Mouse (Mus musculus): ENCODE results near the gene Cep72. TPM values are rescaled to one million over a fixed set of nuclear protein-coding genes. Genes with fewer than 3 reads are reported as not detected.
"Not testable (repeated sequence)": the region's sequence is repeated elsewhere in the genome, so short reads cannot be mapped to it uniquely, and the experiment has no call there.

Cep72 gene
- 8.9 and 11.8 TPM in 2 replicates for total RNA-seq (2017)

GRCm38 (mm10) chr13:74061613-74062377, at the start of gene Cep72:
Gene Cep72 (minus strand): TSS chr13:74062299.
- peak; percentile 90 to 93 for ATAC-seq (replicated peaks in 1 of 2; ENCODE audit: insufficient read depth in 1 of 2, low FRiP score in 2 of 2, low TSS enrichment in 1 of 2, low read depth in 1 of 2, poor library complexity in 2 of 2, severe bottlenecking in 2 of 2)

DNA sequence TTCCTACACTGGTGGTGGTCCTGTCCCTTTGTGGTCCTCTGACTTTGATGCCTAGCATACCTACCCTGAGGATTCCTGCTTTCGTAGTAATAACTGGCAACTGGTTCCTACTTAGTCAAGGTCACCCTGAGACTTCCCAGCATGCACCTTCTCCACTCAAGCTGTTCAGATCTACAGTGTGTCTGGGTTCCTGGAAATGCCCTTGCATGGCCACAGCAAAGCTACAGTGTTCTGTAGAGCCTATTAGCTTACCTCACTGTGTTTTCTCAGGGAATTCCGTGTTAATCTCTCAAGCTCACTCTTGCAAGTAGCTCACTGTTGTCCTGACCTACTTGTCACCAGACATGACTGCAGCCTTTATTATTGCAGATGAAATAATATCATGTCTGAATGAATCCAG, 45.3 kb upstream of the Cep72 start:
- ATAC-seq (replicated peaks in 1 of 2; ENCODE audit: insufficient read depth in 1 of 2, low FRiP score in 2 of 2, low TSS enrichment in 1 of 2, low read depth in 1 of 2, poor library complexity in 2 of 2, severe bottlenecking in 2 of 2) = no peak

- ATAC-seq (replicated peaks in 1 of 2; ENCODE audit: insufficient read depth in 1 of 2, low FRiP score in 2 of 2, low TSS enrichment in 1 of 2, low read depth in 1 of 2, poor library complexity in 2 of 2, severe bottlenecking in 2 of 2) = no peak
Observed at GRCm38 (mm10) chr13:74104417-74104816, 42.3 kb upstream of the Cep72 start.

DNA sequence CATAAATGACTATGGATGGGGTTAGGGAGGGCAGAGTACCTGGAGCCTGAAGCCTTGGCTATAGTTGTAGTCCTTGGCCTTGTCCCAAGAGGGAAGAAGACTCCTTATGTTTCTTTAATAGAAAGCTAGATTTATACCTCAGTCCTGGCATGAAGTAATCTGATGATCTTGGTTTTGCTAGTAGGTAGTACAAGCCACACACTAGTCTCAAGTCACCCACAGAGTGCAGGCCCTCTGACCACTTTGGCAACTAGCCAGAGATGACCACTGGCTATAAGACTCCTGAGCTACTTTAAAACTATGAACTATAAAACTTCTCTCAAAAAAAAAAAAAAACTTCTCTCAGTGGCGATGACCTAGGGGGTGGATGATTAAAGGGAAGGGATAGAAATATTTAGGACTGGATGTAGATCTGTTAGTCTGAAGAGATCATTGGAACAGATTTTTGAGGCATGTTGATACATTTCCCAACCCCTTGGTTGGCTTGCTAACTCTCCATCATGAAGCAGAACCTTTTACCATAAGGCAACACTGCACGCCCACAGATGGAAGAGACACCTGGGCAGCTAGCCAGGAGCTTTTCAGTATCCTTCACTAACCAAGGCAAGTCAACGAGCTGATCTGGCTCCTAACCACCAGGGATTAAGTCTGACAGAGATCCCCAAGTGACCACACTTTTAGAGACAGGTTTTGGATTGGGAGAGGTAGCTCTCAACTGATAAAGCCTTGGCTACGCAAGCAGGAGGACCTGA, 40.9 kb upstream of the Cep72 start:
- no peak for ATAC-seq (replicated peaks in 1 of 2; ENCODE audit: insufficient read depth in 1 of 2, low FRiP score in 2 of 2, low TSS enrichment in 1 of 2, low read depth in 1 of 2, poor library complexity in 2 of 2, severe bottlenecking in 2 of 2)

DNA sequence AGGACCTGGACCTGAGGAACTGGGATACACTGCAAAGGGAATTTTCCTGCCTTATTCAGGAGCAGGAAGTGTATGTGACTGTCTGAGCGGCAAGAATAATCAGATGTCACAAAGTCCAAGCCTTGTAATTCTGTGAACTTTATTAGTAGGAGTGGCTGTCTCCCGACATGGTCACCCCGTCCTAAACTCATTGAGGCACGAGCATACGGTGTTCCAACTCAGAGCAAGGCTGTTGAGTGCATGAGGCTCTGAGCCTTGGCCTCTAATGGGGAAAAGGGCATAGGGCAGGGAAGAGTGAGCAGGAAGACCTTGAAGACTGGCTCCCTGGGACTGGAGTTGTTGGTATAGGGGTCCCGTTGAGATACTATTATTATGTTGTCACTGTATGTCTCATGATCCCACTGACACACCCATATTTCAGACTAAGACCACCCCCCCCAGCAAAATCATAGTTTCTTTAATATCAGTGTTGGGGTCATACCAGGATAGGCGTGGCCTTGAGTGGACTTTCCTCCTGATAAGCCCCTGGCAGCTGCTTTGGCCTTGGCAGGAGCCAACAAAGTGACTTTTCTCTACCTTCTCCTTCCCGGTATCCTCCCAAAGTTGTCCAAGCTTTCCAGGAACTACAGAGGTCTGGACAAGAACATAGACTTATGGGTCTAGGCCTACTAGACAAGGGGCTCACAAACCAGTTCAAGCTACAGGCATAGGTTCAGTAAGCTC, 40.2 kb upstream of the Cep72 start:
- ATAC-seq (replicated peaks in 1 of 2; ENCODE audit: insufficient read depth in 1 of 2, low FRiP score in 2 of 2, low TSS enrichment in 1 of 2, low read depth in 1 of 2, poor library complexity in 2 of 2, severe bottlenecking in 2 of 2) = no peak

DNA sequence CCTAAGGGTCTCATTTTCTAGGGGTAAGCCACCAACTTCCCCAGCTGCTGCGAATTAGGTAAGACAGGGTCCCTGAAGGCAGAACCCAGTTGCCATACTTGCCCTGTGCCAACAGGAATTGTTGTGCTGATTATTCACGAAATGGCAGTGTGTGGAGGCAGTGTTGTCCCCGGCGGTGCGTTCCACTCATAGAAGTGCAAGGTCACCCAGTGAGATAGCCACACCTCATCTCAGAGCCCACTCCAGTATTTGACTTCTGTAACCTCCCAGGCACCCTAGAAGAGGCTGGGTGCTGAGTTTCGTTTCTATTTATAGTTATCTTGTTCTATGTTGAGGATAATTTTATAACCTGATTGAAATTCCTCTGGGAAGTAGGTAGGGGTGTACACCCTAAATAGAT, 36.8 kb upstream of the Cep72 start:
- ATAC-seq (replicated peaks in 1 of 2; ENCODE audit: insufficient read depth in 1 of 2, low FRiP score in 2 of 2, low TSS enrichment in 1 of 2, low read depth in 1 of 2, poor library complexity in 2 of 2, severe bottlenecking in 2 of 2) = no peak

GRCm38 (mm10) chr13:74096715-74097363, 34.7 kb upstream of the Cep72 start:
- ATAC-seq (replicated peaks in 1 of 2; ENCODE audit: insufficient read depth in 1 of 2, low FRiP score in 2 of 2, low TSS enrichment in 1 of 2, low read depth in 1 of 2, poor library complexity in 2 of 2, severe bottlenecking in 2 of 2) = peak; percentile 89 to 91

DNA sequence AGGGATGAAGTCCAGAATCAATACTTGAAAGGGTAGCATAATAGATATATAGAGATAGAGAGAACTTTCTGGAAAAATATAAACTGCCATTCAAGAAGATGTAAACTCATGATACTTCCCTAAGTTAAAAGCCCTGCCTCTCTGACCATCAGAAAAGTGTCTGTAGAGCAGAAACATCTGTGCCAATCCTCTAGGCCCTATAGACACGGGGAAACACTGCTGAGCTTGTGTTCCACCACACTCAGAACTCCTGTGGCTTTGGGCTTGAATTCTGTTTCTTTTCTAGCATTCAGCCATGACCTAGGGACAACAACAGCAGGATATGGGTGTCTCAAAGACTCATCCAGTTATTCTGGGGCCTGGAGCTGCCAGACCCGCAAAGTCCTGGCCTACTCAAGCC, 33.8 kb upstream of the Cep72 start:
- ATAC-seq (replicated peaks in 1 of 2; ENCODE audit: insufficient read depth in 1 of 2, low FRiP score in 2 of 2, low TSS enrichment in 1 of 2, low read depth in 1 of 2, poor library complexity in 2 of 2, severe bottlenecking in 2 of 2) = no peak

- peak; percentile 46 to 64; a peak in 2 of 4 replicates for ATAC-seq (replicated peaks in 1 of 2; ENCODE audit: insufficient read depth in 1 of 2, low FRiP score in 2 of 2, low TSS enrichment in 1 of 2, low read depth in 1 of 2, poor library complexity in 2 of 2, severe bottlenecking in 2 of 2)
Observed at GRCm38 (mm10) chr13:74090265-74090664, 28.2 kb upstream of the Cep72 start.

- no peak for ATAC-seq (replicated peaks in 1 of 2; ENCODE audit: insufficient read depth in 1 of 2, low FRiP score in 2 of 2, low TSS enrichment in 1 of 2, low read depth in 1 of 2, poor library complexity in 2 of 2, severe bottlenecking in 2 of 2)
Observed at GRCm38 (mm10) chr13:74073369-74073768, 11.3 kb upstream of the Cep72 start.

GRCm38 (mm10) chr13:74071714-74072113, 9.6 kb upstream of the Cep72 start:
- no peak for ATAC-seq (replicated peaks in 1 of 2; ENCODE audit: insufficient read depth in 1 of 2, low FRiP score in 2 of 2, low TSS enrichment in 1 of 2, low read depth in 1 of 2, poor library complexity in 2 of 2, severe bottlenecking in 2 of 2)

GRCm38 (mm10) chr13:74071244-74071643, 9.1 kb upstream of the Cep72 start:
- ATAC-seq (replicated peaks in 1 of 2; ENCODE audit: insufficient read depth in 1 of 2, low FRiP score in 2 of 2, low TSS enrichment in 1 of 2, low read depth in 1 of 2, poor library complexity in 2 of 2, severe bottlenecking in 2 of 2) = not testable (repeated sequence)

GRCm38 (mm10) chr13:74066576-74066975, 4.5 kb upstream of the Cep72 start:
- no peak for ATAC-seq (replicated peaks in 1 of 2; ENCODE audit: insufficient read depth in 1 of 2, low FRiP score in 2 of 2, low TSS enrichment in 1 of 2, low read depth in 1 of 2, poor library complexity in 2 of 2, severe bottlenecking in 2 of 2)

DNA sequence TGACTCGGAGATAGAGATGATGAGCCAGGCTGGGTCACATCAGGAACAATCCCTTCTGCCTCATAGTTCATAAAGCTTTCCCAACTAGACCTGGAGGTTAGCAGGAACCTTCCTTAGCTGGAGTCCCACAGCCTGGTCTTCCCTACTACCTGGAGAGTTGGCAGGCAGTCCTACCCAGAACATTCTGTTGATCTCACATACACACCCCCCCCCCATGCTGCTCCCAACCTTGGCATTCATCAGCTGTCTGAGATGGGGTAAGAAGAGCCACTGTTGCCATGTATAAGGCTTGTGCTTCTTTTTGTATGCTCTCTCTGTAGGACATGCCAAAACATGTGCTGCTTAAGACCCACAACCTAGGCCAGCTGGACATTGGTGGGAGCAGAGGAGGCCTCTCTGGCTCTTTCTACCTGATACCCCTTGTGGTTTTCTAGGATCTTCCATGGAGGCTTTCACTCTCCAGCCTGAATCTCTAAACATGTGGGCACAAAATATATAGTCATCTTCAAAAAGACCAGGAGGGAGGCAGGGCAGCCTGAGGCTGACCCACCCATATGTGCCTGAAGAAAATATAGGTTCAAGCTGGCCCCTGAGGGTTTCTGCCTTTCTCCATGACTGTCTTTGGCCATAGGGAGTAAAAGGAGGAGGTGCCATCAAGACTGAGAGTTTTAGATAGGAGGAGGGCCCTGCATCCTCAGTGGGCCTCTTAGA, 1.4 kb upstream of the Cep72 start:
- no peak for ATAC-seq (replicated peaks in 1 of 2; ENCODE audit: insufficient read depth in 1 of 2, low FRiP score in 2 of 2, low TSS enrichment in 1 of 2, low read depth in 1 of 2, poor library complexity in 2 of 2, severe bottlenecking in 2 of 2)

GRCm38 (mm10) chr13:74062378-74063128, 454 bp upstream of the Cep72 start:
- ATAC-seq (replicated peaks in 1 of 2; ENCODE audit: insufficient read depth in 1 of 2, low FRiP score in 2 of 2, low TSS enrichment in 1 of 2, low read depth in 1 of 2, poor library complexity in 2 of 2, severe bottlenecking in 2 of 2) = no peak; a peak in 1 of 4 replicates

DNA sequence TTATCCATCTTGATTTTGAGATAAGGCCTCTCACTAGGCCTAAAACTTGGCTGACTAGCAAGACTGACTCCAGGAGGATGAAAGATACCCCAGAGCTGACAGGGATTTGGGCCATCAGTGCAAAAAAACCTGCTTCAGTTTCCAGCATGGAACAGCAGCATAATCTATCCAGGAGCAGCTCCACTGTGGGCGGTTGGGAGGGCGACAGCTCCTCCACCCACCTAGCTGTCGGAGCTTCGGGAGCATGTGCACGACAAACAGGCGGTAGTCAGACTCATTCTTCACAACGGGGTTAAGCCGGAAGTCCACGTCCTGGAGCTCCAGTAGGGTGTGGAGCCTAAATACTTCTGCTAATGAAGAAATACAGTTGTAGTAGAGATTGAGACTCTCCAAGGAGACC, 4.0 kb downstream of the Cep72 start:
- ATAC-seq (replicated peaks in 1 of 2; ENCODE audit: insufficient read depth in 1 of 2, low FRiP score in 2 of 2, low TSS enrichment in 1 of 2, low read depth in 1 of 2, poor library complexity in 2 of 2, severe bottlenecking in 2 of 2) = no peak
